In genomic region chr11:108240924-108241498, GRCm38 (mm10) we compare ENCODE assay signal across 25 mouse cellular contexts.
DNase-seq lines count a peak whose midpoint lies in the region; ATAC-seq and TF ChIP-seq lines count a peak whose summit lies in the region.
"Had no signal": no experiment of that assay in that cellular context is flagged by ENCODE, and none has a peak within 500 bp of the region (broad histone marks: within the 10 kb centered on the region; RNA-seq: fewer than 3 reads in every experiment).

No protein-coding gene starts in this region.

- no peak for TF ChIP-seq CTCF in heart, postnatal 0 days (IDR thresholded peaks at IDR 0.05; ENCODE audit: low read depth)
- no peak for TF ChIP-seq CTCF in midbrain, postnatal 0 days (IDR thresholded peaks at IDR 0.05)

- ATAC-seq in heart, postnatal 0 days (ENCODE audit: insufficient read depth, low read depth), result 0 out of 2 replicates have a peak, but pooled peaks have one; percentile 40
- peak; percentile 93 for ATAC-seq in intestine, embryonic 14.5 days (replicated peaks; ENCODE audit: low FRiP score, low TSS enrichment, low read depth)
- ATAC-seq in limb, embryonic 12.5 days (ENCODE audit: insufficient number of reproducible peaks, insufficient read depth, low FRiP score, low TSS enrichment, low read depth), result no peak
- ATAC-seq in midbrain, postnatal 0 days (ENCODE audit: low FRiP score), result no peak
- ATAC-seq: hindbrain, postnatal 0 days; midbrain, embryonic 15.5 days had no signal

- no peaks in the 10 kb centered on the region for H3K36me3 ChIP-seq in heart, postnatal 0 days (replicated peaks; ENCODE audit: control insufficient read depth, insufficient read depth, low read length)
- no peaks in the 10 kb centered on the region for H3K36me3 ChIP-seq in intestine, embryonic 14.5 days (ENCODE audit: control insufficient read depth, insufficient read depth, low read length)
- no peaks in the 10 kb centered on the region for H3K36me3 ChIP-seq in limb, embryonic 12.5 days
- H3K36me3 ChIP-seq in midbrain, postnatal 0 days (ENCODE audit: insufficient read depth, low read length), result no peaks in the 10 kb centered on the region
- H3K36me3 ChIP-seq: embryonic facial prominence, embryonic 13.5 days; forebrain, embryonic 12.5 days; liver, embryonic 13.5 days; midbrain, embryonic 15.5 days had no signal

- intact Hi-C loops in gastrocnemius, postnatal 36 days (cut with DNase I), result no loop called here

- 68% methylated on average over 11 of the region's 11 CpGs for WGBS in heart, postnatal 0 days
- WGBS in intestine, embryonic 14.5 days, result 55% methylated on average over 11 of the region's 11 CpGs
- 69% methylated on average over 11 of the region's 11 CpGs for WGBS in limb, embryonic 12.5 days
- WGBS in midbrain, postnatal 0 days, result 88% methylated on average over 11 of the region's 11 CpGs

- no peak overlapping the region for H3K27ac ChIP-seq in heart, postnatal 0 days (ENCODE audit: low read depth)
- H3K27ac ChIP-seq in intestine, embryonic 14.5 days (ENCODE audit: low read depth), result peak overlapping the region; percentile 70; the same call in 1 of the 2 replicates
- peak overlapping the region; percentile 1; the same call in 1 of the 2 replicates for H3K27ac ChIP-seq in limb, embryonic 12.5 days
- H3K27ac ChIP-seq in midbrain, postnatal 0 days (ENCODE audit: low read depth, low read length), result no peak overlapping the region
- H3K27ac ChIP-seq: embryonic facial prominence, embryonic 13.5 days; forebrain, embryonic 12.5 days; gastrocnemius, adult 2 months; hindbrain, postnatal 0 days; liver, embryonic 13.5 days; midbrain, embryonic 15.5 days had no signal

- H3K9ac ChIP-seq in heart, postnatal 0 days (replicated peaks; ENCODE audit: low read depth, low read length), result no peak overlapping the region
- no peak overlapping the region for H3K9ac ChIP-seq in intestine, embryonic 14.5 days (ENCODE audit: low read length)
- H3K9ac ChIP-seq in limb, embryonic 12.5 days (replicated peaks), result no peak overlapping the region
- no peak overlapping the region for H3K9ac ChIP-seq in midbrain, postnatal 0 days (replicated peaks; ENCODE audit: low read length, poor library complexity, severe bottlenecking)
- H3K9ac ChIP-seq: embryonic facial prominence, embryonic 13.5 days; forebrain, embryonic 12.5 days; liver, embryonic 13.5 days; midbrain, embryonic 15.5 days had no signal

- no peak for DNase-seq in heart, postnatal 0 days (ENCODE audit: low spot score)
- no peak for DNase-seq in heart, adult 9 months (ENCODE audit: low spot score in 2 of 2)
- peak; percentile 77 for DNase-seq in intestine, embryonic 14.5 days (ENCODE audit: low spot score)
- DNase-seq in midbrain, postnatal 0 days (ENCODE audit: low spot score), result no peak
- DNase-seq in gastrocnemius, postnatal 36 days, result no peak
- DNase-seq in kidney, adult 8-10 months, result no peak
- DNase-seq: adrenal gland, postnatal 25 days; B cell, adult 2 months; cerebellum, adult 8-10 months; cerebellum, postnatal 36 days; embryo, embryonic 11 days; gastrocnemius, adult 2 months; kidney, postnatal 25 days; liver, embryonic 13.5 days; lung, adult 2 months; lung, postnatal 14 days; right cerebral cortex, adult 18-20 months; right cerebral cortex, postnatal 4 days had no signal

- no peak overlapping the region for H3K4me3 ChIP-seq in heart, postnatal 0 days (ENCODE audit: low read depth, low read length)
- 0 out of 2 replicates have a peak overlapping the region, but pooled peaks have one; percentile 6 for H3K4me3 ChIP-seq in intestine, embryonic 14.5 days (ENCODE audit: low read depth, low read length)
- no peak overlapping the region for H3K4me3 ChIP-seq in limb, embryonic 12.5 days (replicated peaks)
- H3K4me3 ChIP-seq in midbrain, postnatal 0 days (ENCODE audit: low read depth, low read length), result no peak overlapping the region
- H3K4me3 ChIP-seq: embryonic facial prominence, embryonic 13.5 days; erythroblast, embryonic 14.5 days; forebrain, embryonic 12.5 days; gastrocnemius, adult 2 months; liver, embryonic 13.5 days; midbrain, embryonic 15.5 days had no signal

- no peaks in the 10 kb centered on the region for H3K9me3 ChIP-seq in heart, postnatal 0 days (replicated peaks; ENCODE audit: control insufficient read depth, low read length)
- H3K9me3 ChIP-seq in intestine, embryonic 14.5 days (ENCODE audit: control insufficient read depth, low read length), result no peaks in the 10 kb centered on the region
- H3K9me3 ChIP-seq in limb, embryonic 12.5 days, result no peaks in the 10 kb centered on the region
- no peaks in the 10 kb centered on the region for H3K9me3 ChIP-seq in midbrain, postnatal 0 days (ENCODE audit: low read length)
- H3K9me3 ChIP-seq: embryonic facial prominence, embryonic 13.5 days; forebrain, embryonic 12.5 days; liver, embryonic 13.5 days; midbrain, embryonic 15.5 days had no signal

- H3K4me1 ChIP-seq in heart, postnatal 0 days (ENCODE audit: control insufficient read depth, insufficient read depth), result peaks cover 37% of the 10 kb centered on the region
- H3K4me1 ChIP-seq in intestine, embryonic 14.5 days (replicated peaks; ENCODE audit: control insufficient read depth, insufficient read depth, low read length), result peaks cover 26% of the 10 kb centered on the region
- H3K4me1 ChIP-seq in limb, embryonic 12.5 days (replicated peaks), result peaks cover 46% of the 10 kb centered on the region
- peaks cover 11% of the 10 kb centered on the region for H3K4me1 ChIP-seq in midbrain, postnatal 0 days (ENCODE audit: insufficient read depth, low read length)

- H3K4me2 ChIP-seq in heart, postnatal 0 days (ENCODE audit: low read depth, low read length), result no peak overlapping the region
- H3K4me2 ChIP-seq in intestine, embryonic 14.5 days (ENCODE audit: low read length), result peak overlapping the region; percentile 14
- no peak overlapping the region for H3K4me2 ChIP-seq in limb, embryonic 12.5 days
- no peak overlapping the region for H3K4me2 ChIP-seq in midbrain, postnatal 0 days (ENCODE audit: low read depth, low read length, poor library complexity, severe bottlenecking)
- H3K4me2 ChIP-seq: embryonic facial prominence, embryonic 13.5 days; forebrain, embryonic 12.5 days; liver, embryonic 13.5 days; midbrain, embryonic 15.5 days had no signal

- H3K27me3 ChIP-seq in heart, postnatal 0 days (ENCODE audit: control insufficient read depth, insufficient read depth, low read length), result no peaks in the 10 kb centered on the region
- no peaks in the 10 kb centered on the region for H3K27me3 ChIP-seq in intestine, embryonic 14.5 days (replicated peaks; ENCODE audit: control insufficient read depth, insufficient read depth, low read length)
- no peaks in the 10 kb centered on the region for H3K27me3 ChIP-seq in limb, embryonic 12.5 days
- H3K27me3 ChIP-seq in midbrain, postnatal 0 days (ENCODE audit: insufficient read depth, low read length), result no peaks in the 10 kb centered on the region
- H3K27me3 ChIP-seq: CH12.LX; embryonic facial prominence, embryonic 13.5 days; forebrain, embryonic 12.5 days; liver, embryonic 13.5 days; midbrain, embryonic 15.5 days had no signal

- no peak for TF ChIP-seq EP300 in heart, postnatal 0 days (IDR thresholded peaks at IDR 0.05; ENCODE audit: low read depth)

Comparison
In these comparisons a context has a peak if more than half of its experiments do, and no peak if none do; other contexts are left out.
1. ATAC-seq: peak in heart, postnatal 0 days (single experiment) and intestine, embryonic 14.5 days (single experiment); none in limb, embryonic 12.5 days (single experiment) and midbrain, postnatal 0 days (single experiment).
2. H3K27ac ChIP-seq: peak in intestine, embryonic 14.5 days (single experiment) and limb, embryonic 12.5 days (single experiment); none in heart, postnatal 0 days (single experiment) and midbrain, postnatal 0 days (single experiment).